Mouse (Mus musculus) left cerebral cortex, postnatal 36 days (tissue): Measurements from ENCODE around the gene Mthfd1l. TPM values are rescaled to one million over a fixed set of nuclear protein-coding genes. Genes with fewer than 3 reads are reported as not detected.
"Not testable (repeated sequence)": the region's sequence is repeated elsewhere in the genome, so short reads cannot be mapped to it uniquely, and the experiment has no call there.

Experiments used
- DNase-seq, 2 experiments: peaks; one replicate each; pipeline ENCODE4 v3.0.0; 2021 to 2022; ENCODE audit warnings: low spot score in 2 of 2, mixed read lengths in 1 of 2
- intact Hi-C: fragments of 180-260 bp; cut with DNase I; formaldehyde crosslinking; loops from one replicate; pipeline ENCODE4 v1.15.1; 2025
- total RNA-seq, 2 experiments: library from RNA; stranded (reverse); gene quantifications; 2 replicates each; pipeline ENCODE4 v1.2.3; 2021

Mthfd1l gene
- total RNA-seq, 2 experiments from 2014 or later = 12.3 to 13.0 TPM

GRCm38 (mm10) chr10:4168222-4168798 lies 195.4 kb downstream of the Mthfd1l start:
- intact Hi-C loops = no loop called here
- no peak for DNase-seq

GRCm38 (mm10) chr10:4174229-4174628 lies 201.3 kb downstream of the Mthfd1l start:
- DNase-seq = no peak
- intact Hi-C loops = no loop called here

- no peak for DNase-seq
- intact Hi-C loops = no loop called here
These were observed 201.8 kb downstream of the Mthfd1l start for GRCm38 (mm10) chr10:4174717-4175116.

- intact Hi-C loops = no loop called here
- DNase-seq = no peak
These were observed 204.4 kb downstream of the Mthfd1l start for GRCm38 (mm10) chr10:4177285-4177684.

GRCm38 (mm10) chr10:4179049-4179790 lies 206.3 kb downstream of the Mthfd1l start:
- intact Hi-C loops = no loop called here
- no peak for DNase-seq

GRCm38 (mm10) chr10:4181953-4182352 lies 209.0 kb downstream of the Mthfd1l start:
- intact Hi-C loops = no loop called here
- no peak for DNase-seq

- no peak for DNase-seq
- intact Hi-C loops = no loop called here
These were observed 209.5 kb downstream of the Mthfd1l start for GRCm38 (mm10) chr10:4182406-4182805.

- no peak for DNase-seq
- intact Hi-C loops = no loop called here
These were observed 215.9 kb downstream of the Mthfd1l start for GRCm38 (mm10) chr10:4188614-4189402.

- DNase-seq = no peak
- intact Hi-C loops = no loop called here
These were observed 216.5 kb downstream of the Mthfd1l start for GRCm38 (mm10) chr10:4189422-4189821.

GRCm38 (mm10) chr10:4198978-4199377 lies 226.1 kb downstream of the Mthfd1l start:
- intact Hi-C loops = no loop called here
- DNase-seq = no peak

GRCm38 (mm10) chr10:4199926-4200325 lies 227.0 kb downstream of the Mthfd1l start:
- intact Hi-C loops = no loop called here
- DNase-seq = no peak

- no peak for DNase-seq
- intact Hi-C loops = no loop called here
These were observed 227.7 kb downstream of the Mthfd1l start for GRCm38 (mm10) chr10:4200546-4201104.

GRCm38 (mm10) chr10:4201141-4201540 lies 228.2 kb downstream of the Mthfd1l start:
- intact Hi-C loops = no loop called here
- DNase-seq = no peak

GRCm38 (mm10) chr10:4203651-4204050 lies 230.7 kb downstream of the Mthfd1l start:
- DNase-seq, intact Hi-C loops: not testable (repeated sequence)

- DNase-seq = no peak
- intact Hi-C loops = no loop called here
These were observed 236.1 kb downstream of the Mthfd1l start for GRCm38 (mm10) chr10:4209040-4209439.

- peak; percentile 9 to 13 for DNase-seq
- intact Hi-C loops = no loop called here
These were observed 237.6 kb downstream of the Mthfd1l start for GRCm38 (mm10) chr10:4210313-4211066.

- intact Hi-C loops = no loop called here
- DNase-seq = no peak
These were observed 238.1 kb downstream of the Mthfd1l start for GRCm38 (mm10) chr10:4211067-4211447.
